In the genomic region with DNA sequence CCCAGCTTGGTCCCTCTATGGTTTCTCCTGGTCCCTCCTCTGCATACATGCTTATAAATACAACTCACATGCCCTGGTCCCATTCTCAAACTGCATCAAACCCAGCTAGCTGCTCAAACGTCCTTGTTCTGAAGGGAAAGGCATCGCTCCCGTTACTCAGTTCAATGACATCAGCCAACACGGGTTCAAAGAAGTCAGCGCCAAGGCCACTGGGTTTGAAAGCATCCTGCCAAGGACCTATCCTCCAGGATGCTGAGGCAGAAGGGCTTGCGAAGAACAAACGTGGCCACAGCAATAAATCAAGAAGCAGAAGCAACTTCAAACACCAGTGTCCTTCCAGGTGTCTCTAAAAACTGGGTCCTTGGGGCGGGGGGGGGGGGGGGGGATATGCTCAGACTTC, we compare ENCODE assay signal across 11 mouse cellular contexts.
"Had no signal": no experiment of that assay in that cellular context is flagged by ENCODE, and none has a peak within 500 bp of the region (broad histone marks: within the 10 kb centered on the region; RNA-seq: fewer than 3 reads in every experiment).

No protein-coding gene starts in this region.

- H3K4me2 ChIP-seq: limb, embryonic 13.5 days; lung, embryonic 14.5 days; neural tube, embryonic 15.5 days had no signal

- H3K4me1 ChIP-seq: midbrain, embryonic 10.5 days had no signal

- H3K36me3 ChIP-seq: limb, embryonic 13.5 days; midbrain, embryonic 10.5 days; neural tube, embryonic 15.5 days had no signal

- H3K9ac ChIP-seq: limb, embryonic 13.5 days; liver, embryonic 14.5 days; lung, embryonic 14.5 days; neural tube, embryonic 15.5 days had no signal

- DNase-seq: kidney, adult 11 months; left cerebral cortex, postnatal 4 days; lung, embryonic 14.5 days; lung, postnatal 10 days; lung, postnatal 4 days; midbrain, embryonic 14.5 days had no signal

- H3K9me3 ChIP-seq: neural tube, embryonic 15.5 days had no signal

- H3K27ac ChIP-seq: liver, embryonic 14.5 days; midbrain, embryonic 10.5 days; neural tube, embryonic 15.5 days had no signal

- H3K27me3 ChIP-seq: limb, embryonic 13.5 days; neural tube, embryonic 15.5 days had no signal

- H3K4me3 ChIP-seq: limb, embryonic 13.5 days; midbrain, embryonic 10.5 days; myocyte; neural tube, embryonic 15.5 days had no signal
